Mouse (Mus musculus) cortical plate, adult 2 months (tissue): Measurements from ENCODE around the gene Phka2. TPM values are rescaled to one million over a fixed set of nuclear protein-coding genes. Genes with fewer than 3 reads are reported as not detected.

ENCODE experiments used
- H3K27ac ChIP-seq: fragments of 200-500 bp; 2 replicates; pipeline ENCODE4 v1.5.1; 2012; ENCODE audit warnings: low read length, control low read depth, inconsistent platforms; ENCODE audit not compliant: insufficient read depth
- H3K4me1 ChIP-seq: fragments of 200-500 bp; 2 replicates; pipeline ENCODE4 v1.6.1; 2011; ENCODE audit warnings: low read length; ENCODE audit not compliant: control insufficient read depth, insufficient read depth
- H3K4me3 ChIP-seq: fragments of 200-500 bp; 2 replicates; pipeline ENCODE4 v1.5.1; 2011; ENCODE audit warnings: mild to moderate bottlenecking, low read length, control low read depth; ENCODE audit not compliant: insufficient read depth
- CTCF ChIP-seq: fragments of 200-500 bp; IDR thresholded peaks from 2 replicates; pipeline ENCODE4 v1.5.1; 2011; ENCODE audit warnings: mild to moderate bottlenecking, control low read depth, low read length; ENCODE audit not compliant: insufficient read depth; ENCODE audit errors: extremely low read depth
- POLR2A ChIP-seq: fragments of 200-500 bp; IDR thresholded peaks from 2 replicates; pipeline ENCODE4 v1.6.1; 2011; ENCODE audit warnings: mild to moderate bottlenecking, low read length, control low read depth; ENCODE audit not compliant: insufficient read depth; ENCODE audit errors: extremely low read depth
- polyA plus RNA-seq: library from polyadenylated mRNA; depleted of rRNA; stranded (reverse); fragments of >200 nt; gene quantifications from 2 replicates; pipeline ENCODE4 v1.2.3, GENCODE M21; 2012; rRNA removed

Gene Phka2
- 40.2 and 44.9 TPM in 2 replicates for polyA plus RNA-seq

DNA sequence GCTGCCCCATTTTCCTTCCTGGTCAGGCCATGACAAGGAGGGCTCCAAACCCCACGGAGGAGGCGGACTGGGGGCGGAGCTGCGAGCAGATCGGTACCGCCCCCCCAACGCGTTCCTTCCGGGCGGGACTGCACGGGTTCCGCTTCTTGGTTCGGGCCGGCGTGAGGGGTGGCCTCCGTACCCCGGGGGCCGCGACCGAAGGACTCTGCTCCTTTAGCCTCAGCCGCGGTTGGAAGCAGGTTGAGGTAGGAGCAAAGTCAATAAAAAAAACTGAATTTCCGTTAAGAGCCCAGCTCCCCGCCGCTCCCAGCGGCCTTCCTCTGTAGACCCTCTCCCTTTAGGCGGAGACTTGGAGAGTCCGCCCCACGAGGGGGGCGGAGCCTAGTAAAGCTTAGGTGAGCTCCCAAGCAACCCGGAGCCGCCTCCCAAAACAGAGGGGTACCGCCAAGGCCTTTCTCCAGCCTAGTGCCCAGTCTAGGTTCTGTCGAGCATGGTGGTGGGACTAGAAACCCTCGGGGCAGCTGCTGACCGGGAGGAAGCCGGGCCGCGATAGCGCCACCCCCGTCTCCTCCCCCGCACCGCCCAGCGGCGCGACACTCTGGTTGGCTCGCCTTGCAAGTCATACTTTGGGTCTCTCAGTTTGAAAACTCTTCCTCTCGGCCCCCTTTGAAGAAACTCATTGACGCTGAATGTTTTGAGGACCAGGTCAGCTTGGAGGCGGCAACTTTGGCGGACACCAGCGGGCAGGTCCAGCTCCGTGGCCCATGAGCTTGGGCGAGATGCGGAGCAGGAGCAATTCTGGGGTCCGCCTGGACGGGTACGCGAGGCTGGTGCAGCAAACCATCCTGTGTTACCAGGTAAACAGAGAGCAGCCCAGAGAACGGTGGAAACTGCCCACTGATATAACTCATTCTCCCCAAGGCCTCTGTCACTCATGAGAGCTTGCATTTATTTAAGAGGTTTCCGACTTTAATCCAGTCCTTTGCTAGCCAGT lies at the start of gene Phka2:
TSS of gene Phka2 (plus strand) at position 119 of the 994 bp plus-strand sequence.
- H3K27ac ChIP-seq: peak within 1 kb of the TSS; percentile 80
- TF ChIP-seq CTCF: no peak
- TF ChIP-seq POLR2A: peak; percentile 43; the same call in 1 of the 2 replicates
- H3K4me3 ChIP-seq: peak within 1 kb of the TSS; percentile 62
- no peaks in the 10 kb centered on the region; the same call in 1 of the 2 replicates for H3K4me1 ChIP-seq

DNA sequence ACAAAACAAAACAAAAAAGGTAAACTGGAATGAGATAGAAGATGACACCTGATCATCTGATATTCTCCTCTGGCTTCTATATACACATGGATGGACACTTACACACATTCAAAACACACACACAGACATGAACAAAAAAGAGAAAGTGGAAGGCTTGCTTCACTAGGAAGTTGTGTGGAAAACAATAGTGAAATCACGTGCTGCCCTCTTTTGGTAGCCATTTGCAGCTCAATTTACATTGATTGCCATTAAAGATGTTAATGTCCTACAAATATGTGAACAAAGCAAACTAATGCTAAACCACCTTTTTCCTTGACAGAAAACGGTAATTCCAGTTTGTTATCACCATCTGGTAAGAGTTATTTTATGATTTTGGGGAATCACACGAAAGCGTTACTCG lies 46.3 kb upstream of the Phka2 start:
- Histone ChIP-seq H3K4me1 (no peaks in the 10 kb centered on the region), H3K4me3 (no peak overlapping the region), H3K27ac (no peak overlapping the region)
- TF ChIP-seq CTCF: no peak
- no peak for TF ChIP-seq POLR2A

DNA sequence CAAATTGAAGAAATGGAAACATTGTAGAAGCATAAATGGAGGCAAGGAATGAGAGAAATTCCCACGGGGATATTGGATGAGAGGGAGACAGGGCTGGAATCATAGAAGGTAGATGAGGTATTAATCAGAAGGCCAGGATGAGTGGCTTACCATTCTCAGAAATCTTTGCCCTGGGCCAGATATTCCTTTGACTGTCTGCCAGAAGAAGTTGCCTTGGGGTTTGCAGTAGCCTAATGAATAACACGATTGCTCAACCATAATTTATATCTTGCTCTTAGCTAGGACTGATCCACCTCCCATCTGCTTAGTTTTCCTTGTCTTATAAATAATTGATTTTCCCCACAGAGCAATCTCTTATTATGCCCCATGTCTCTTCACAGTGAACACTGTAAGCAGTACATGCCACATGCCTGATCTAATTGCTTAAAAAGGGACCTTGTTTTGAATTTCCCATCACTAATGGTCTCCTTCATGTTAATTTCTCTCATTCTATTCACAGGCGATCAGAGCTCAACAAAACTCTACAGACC lies 30.6 kb upstream of the Phka2 start:
- no peaks in the 10 kb centered on the region for H3K4me1 ChIP-seq
- no peak overlapping the region for H3K4me3 ChIP-seq
- TF ChIP-seq CTCF (no peak), POLR2A (no peak)
- H3K27ac ChIP-seq: no peak overlapping the region

DNA sequence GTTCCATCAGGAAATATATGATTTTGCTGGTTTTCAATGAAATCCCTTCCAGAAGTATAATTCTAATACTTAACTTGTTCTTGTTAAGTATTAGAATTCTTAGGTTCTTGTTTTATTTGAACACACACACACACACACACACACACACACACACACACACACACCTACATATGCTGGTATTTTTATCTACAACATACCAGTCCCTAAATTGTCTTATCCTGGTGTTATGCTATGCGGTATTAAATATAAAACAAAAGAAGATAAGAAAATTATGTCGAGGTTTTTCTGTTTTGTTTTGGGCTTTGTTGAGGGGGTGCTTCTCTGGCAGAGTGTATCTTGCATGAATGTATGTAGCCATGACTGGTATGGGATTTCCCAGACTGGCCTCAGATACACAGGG lies 12.2 kb upstream of the Phka2 start:
- Histone ChIP-seq H3K4me3 (no peak overlapping the region), H3K4me1 (no peaks in the 10 kb centered on the region), H3K27ac (no peak overlapping the region)
- TF ChIP-seq CTCF (no peak), POLR2A (no peak)

DNA sequence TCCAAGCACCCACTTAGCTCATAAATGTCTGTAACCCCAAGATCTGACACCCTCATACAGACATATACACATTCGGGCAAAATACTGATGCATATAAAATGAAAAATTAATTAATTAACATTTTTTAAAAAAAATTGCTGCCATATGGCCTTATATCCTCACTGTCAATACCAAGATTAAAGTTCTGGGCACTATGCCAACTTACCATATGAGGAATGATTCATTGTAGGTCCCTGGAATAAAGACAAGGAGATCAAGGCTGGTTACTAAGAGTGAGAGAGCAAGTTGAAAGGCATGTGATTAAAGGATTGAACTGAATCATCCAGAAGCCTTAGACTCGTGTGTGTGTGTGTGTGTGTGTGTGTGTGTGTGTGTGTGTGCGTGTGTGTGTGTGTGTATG lies 7.6 kb upstream of the Phka2 start:
- Histone ChIP-seq H3K27ac (no peak overlapping the region), H3K4me1 (no peaks in the 10 kb centered on the region), H3K4me3 (no peak overlapping the region)
- TF ChIP-seq POLR2A (no peak), CTCF (no peak)

DNA sequence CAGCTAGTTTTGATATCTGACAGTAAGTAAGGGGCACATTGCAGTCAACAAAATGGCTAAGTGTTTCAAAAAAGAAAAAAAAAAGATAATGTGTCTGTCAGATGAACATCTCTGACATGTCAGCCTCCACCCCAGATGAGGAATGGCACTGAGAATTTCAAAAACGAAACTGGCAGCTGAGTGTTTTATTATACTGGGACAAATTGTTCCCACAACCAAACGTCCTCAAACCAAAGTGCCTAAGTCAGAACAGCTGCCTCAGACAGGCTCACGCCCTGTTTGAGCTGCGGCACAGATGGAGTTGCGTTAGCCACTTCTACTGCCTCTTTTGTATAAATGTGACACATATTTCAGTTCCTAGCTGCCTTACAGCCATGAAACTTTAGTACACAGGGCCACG lies 7.0 kb upstream of the Phka2 start:
- Histone ChIP-seq H3K27ac (no peak overlapping the region), H3K4me1 (no peaks in the 10 kb centered on the region), H3K4me3 (no peak overlapping the region)
- no peak for TF ChIP-seq POLR2A
- TF ChIP-seq CTCF: no peak

DNA sequence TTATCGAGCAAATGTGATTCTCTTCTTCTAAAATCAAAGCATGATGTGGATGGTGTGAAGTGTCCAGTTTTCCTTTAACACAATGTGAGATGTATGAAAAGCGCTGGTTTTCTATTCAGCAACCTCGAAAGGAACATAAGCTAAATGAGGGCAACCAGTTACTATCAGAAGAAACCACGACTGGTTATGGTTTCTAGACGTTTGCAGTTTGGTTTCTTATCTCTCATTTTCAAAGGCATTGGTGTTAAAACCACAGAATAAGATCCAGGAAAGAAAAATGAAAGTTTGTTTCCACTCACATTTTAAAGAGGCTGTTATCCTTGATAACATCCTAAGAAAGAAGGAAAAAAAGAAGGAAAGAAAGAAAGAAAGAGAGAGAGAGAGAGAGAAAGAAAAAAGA lies 5.5 kb upstream of the Phka2 start:
- Histone ChIP-seq H3K4me1 (no peaks in the 10 kb centered on the region), H3K27ac (no peak overlapping the region), H3K4me3 (no peak overlapping the region)
- TF ChIP-seq POLR2A (no peak), CTCF (no peak)

DNA sequence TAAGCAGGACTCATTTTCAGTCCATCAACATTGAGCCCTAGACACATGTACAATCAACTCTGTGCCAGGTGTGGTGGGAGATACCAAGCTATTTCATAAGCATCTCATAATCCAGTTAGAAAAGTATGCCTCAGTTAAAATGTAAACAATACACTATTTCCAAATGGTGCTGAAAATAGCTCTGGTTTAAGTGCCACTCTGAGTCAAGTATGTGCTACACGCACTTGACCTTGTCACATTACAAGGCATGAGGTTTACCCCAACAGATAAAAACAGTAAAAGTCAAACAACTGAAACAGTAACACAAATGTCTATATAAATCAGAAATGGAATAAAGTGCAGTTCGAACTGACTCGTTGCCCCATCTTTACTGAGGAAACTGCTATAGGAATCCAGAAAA lies 871 bp upstream of the Phka2 start:
- TF ChIP-seq POLR2A (no peak), CTCF (no peak)
- no peak overlapping the region; the same call in 1 of the 2 replicates for H3K4me3 ChIP-seq
- H3K4me1 ChIP-seq: no peaks in the 10 kb centered on the region; the same call in 1 of the 2 replicates
- no peak overlapping the region for H3K27ac ChIP-seq

GRCm38 (mm10) chrX:160501687-160502047 lies 299 bp upstream of the Phka2 start:
- no peak for TF ChIP-seq CTCF
- no peak for TF ChIP-seq POLR2A
- Histone ChIP-seq H3K4me3 (peak overlapping the region; percentile 62), H3K27ac (peak overlapping the region; percentile 80; the same call in 1 of the 2 replicates), H3K4me1 (no peaks in the 10 kb centered on the region; the same call in 1 of the 2 replicates)
